Comparison of ENCODE assay signal across 22 mouse cellular contexts in the genomic region with DNA sequence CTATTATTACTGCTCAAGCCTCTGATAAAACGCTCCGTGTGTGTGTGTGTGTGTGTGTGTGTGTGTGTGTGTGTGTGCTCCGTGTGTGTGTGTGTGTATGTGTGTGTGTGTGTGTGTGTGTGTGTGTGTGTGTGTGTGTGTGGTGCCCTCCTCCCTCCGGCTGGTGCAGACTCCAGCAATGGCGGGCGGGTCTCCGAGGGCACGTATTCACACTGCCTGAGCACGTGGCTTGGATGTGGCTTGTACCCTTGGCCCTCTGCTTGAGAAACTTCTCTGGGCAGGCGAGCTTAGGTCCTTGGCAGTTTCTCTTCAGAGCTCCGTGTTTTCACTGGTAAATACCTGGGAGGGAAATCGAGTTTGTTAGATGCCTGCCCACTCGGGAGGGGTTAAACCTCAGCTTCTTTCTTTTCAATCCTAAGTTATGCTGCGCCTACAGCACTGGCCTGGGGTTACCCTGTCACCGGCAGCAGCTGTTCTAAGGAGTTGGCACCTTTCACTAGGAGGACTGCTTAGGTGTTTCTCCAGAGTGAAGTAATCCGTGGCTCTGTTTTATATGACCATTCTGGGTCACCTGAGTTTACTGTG. TPM values are rescaled to one million over a fixed set of nuclear protein-coding genes. Genes with fewer than 3 reads are reported as not detected.
DNase-seq lines count a peak whose midpoint lies in the region; ATAC-seq and TF ChIP-seq lines count a peak whose summit lies in the region.
"Had no signal": no experiment of that assay in that cellular context is flagged by ENCODE, and none has a peak within 500 bp of the region (broad histone marks: within the 10 kb centered on the region; RNA-seq: fewer than 3 reads in every experiment).

No protein-coding gene starts in this region.

- TF ChIP-seq POLR2A in heart, adult 2 months (IDR thresholded peaks at IDR 0.05; ENCODE audit: insufficient read depth, low read depth, low read length), result no peak
- no peak for TF ChIP-seq POLR2A in kidney, adult 2 months (IDR thresholded peaks at IDR 0.05; ENCODE audit: low read depth, low read length)
- no peak for TF ChIP-seq POLR2A in liver, adult 2 months (IDR thresholded peaks at IDR 0.05; ENCODE audit: extremely low read depth, insufficient read depth, low read length)
- TF ChIP-seq POLR2A in myocyte (IDR thresholded peaks at IDR 0.05; ENCODE audit: insufficient read length, low read depth), result no peak

- intact Hi-C loops in heart, adult 2 months (cut with DNase I), result no loop called here

- peaks cover 11 to 17% of the 10 kb centered on the region in 2 experiments for H3K4me1 ChIP-seq in heart, embryonic 14.5 days (ENCODE audit: control insufficient read depth in 2 of 2, insufficient read depth in 2 of 2, low read length in 2 of 2)
- H3K4me1 ChIP-seq in heart, adult 2 months (ENCODE audit: control insufficient read depth, insufficient read depth, low read length), result peaks cover 7% of the 10 kb centered on the region
- peaks cover 7% of the 10 kb centered on the region for H3K4me1 ChIP-seq in kidney, adult 2 months (ENCODE audit: control insufficient read depth, insufficient read depth, low read length)
- peaks cover 2% of the 10 kb centered on the region; the same call in 1 of the 2 replicates for H3K4me1 ChIP-seq in liver, adult 2 months (ENCODE audit: control insufficient read depth, insufficient read depth, low read length)
- H3K4me1 ChIP-seq in liver, embryonic 12.5 days, result peaks cover 7% of the 10 kb centered on the region

- H3K4me3 ChIP-seq in heart, embryonic 14.5 days (ENCODE audit: control insufficient read depth in 1 of 2, insufficient read depth in 1 of 2, low read depth in 1 of 2, low read length in 2 of 2), result no peak overlapping the region
- no peak overlapping the region for H3K4me3 ChIP-seq in heart, adult 2 months
- no peak overlapping the region for H3K4me3 ChIP-seq in kidney, adult 2 months (ENCODE audit: insufficient read depth, low read depth, low read length)
- H3K4me3 ChIP-seq in liver, adult 2 months (ENCODE audit: insufficient read depth, low read depth, low read length), result no peak overlapping the region
- no peak overlapping the region for H3K4me3 ChIP-seq in liver, embryonic 12.5 days
- H3K4me3 ChIP-seq in myocyte, result no peak overlapping the region
- H3K4me3 ChIP-seq: forebrain, embryonic 12.5 days; limb, embryonic 12.5 days; midbrain, embryonic 13.5 days; neural tube, embryonic 12.5 days had no signal

- no peaks in the 10 kb centered on the region for H3K36me3 ChIP-seq in heart, embryonic 14.5 days (ENCODE audit: control insufficient read depth, insufficient read depth, low read length)
- no peaks in the 10 kb centered on the region for H3K36me3 ChIP-seq in heart, adult 2 months (ENCODE audit: control insufficient read depth, insufficient read depth, low read length)
- no peaks in the 10 kb centered on the region for H3K36me3 ChIP-seq in kidney, adult 2 months (ENCODE audit: control insufficient read depth, insufficient read depth, low read length)
- H3K36me3 ChIP-seq in liver, adult 2 months (ENCODE audit: control insufficient read depth, insufficient read depth, low read length), result no peaks in the 10 kb centered on the region
- H3K36me3 ChIP-seq in liver, embryonic 12.5 days, result peaks cover 18% of the 10 kb centered on the region
- no peaks in the 10 kb centered on the region for H3K36me3 ChIP-seq in myocyte (ENCODE audit: control insufficient read depth, insufficient read depth)
- H3K36me3 ChIP-seq: forebrain, embryonic 12.5 days; limb, embryonic 12.5 days; midbrain, embryonic 13.5 days; neural tube, embryonic 12.5 days had no signal

- H3K9me3 ChIP-seq in heart, embryonic 14.5 days (ENCODE audit: control insufficient read depth, low read length), result no peaks in the 10 kb centered on the region
- H3K9me3 ChIP-seq in liver, embryonic 12.5 days (replicated peaks), result no peaks in the 10 kb centered on the region
- H3K9me3 ChIP-seq: forebrain, embryonic 12.5 days; limb, embryonic 12.5 days; midbrain, embryonic 13.5 days; neural tube, embryonic 12.5 days had no signal

- H3K27me3 ChIP-seq in heart, embryonic 14.5 days (ENCODE audit: control insufficient read depth, insufficient read depth, low read length), result peaks cover 10% of the 10 kb centered on the region; the same call in 1 of the 2 replicates
- no peaks in the 10 kb centered on the region; the same call in 1 of the 2 replicates for H3K27me3 ChIP-seq in heart, adult 2 months (ENCODE audit: control insufficient read depth, insufficient read depth, low read length)
- no peaks in the 10 kb centered on the region for H3K27me3 ChIP-seq in kidney, adult 2 months (replicated peaks; ENCODE audit: control insufficient read depth, insufficient read depth, low read length)
- H3K27me3 ChIP-seq in liver, adult 2 months (ENCODE audit: control insufficient read depth, insufficient read depth, low read length), result no peaks in the 10 kb centered on the region
- H3K27me3 ChIP-seq in liver, embryonic 12.5 days (replicated peaks), result peaks cover 30% of the 10 kb centered on the region
- peaks cover 27% of the 10 kb centered on the region for H3K27me3 ChIP-seq in myocyte (ENCODE audit: control insufficient read depth, insufficient read depth, insufficient read length)
- H3K27me3 ChIP-seq: Patski had no signal

- H3K9ac ChIP-seq in heart, embryonic 14.5 days (ENCODE audit: low read length), result no peak overlapping the region
- no peak overlapping the region for H3K9ac ChIP-seq in heart, adult 2 months (ENCODE audit: low read depth, low read length)
- no peak overlapping the region for H3K9ac ChIP-seq in liver, adult 2 months (ENCODE audit: low read depth, low read length)
- no peak overlapping the region for H3K9ac ChIP-seq in liver, embryonic 12.5 days
- H3K9ac ChIP-seq: forebrain, embryonic 12.5 days; limb, embryonic 12.5 days; liver, embryonic 14.5 days; lung, embryonic 14.5 days; midbrain, embryonic 13.5 days; neural tube, embryonic 12.5 days had no signal

- no peaks in the 10 kb centered on the region for H3K79me2 ChIP-seq in heart, adult 2 months (replicated peaks; ENCODE audit: control insufficient read depth, insufficient read depth, low read length)
- H3K79me2 ChIP-seq in liver, adult 2 months (ENCODE audit: control insufficient read depth, insufficient read depth, low read length), result peaks cover 3% of the 10 kb centered on the region; the same call in 1 of the 2 replicates
- no peaks in the 10 kb centered on the region for H3K79me2 ChIP-seq in myocyte (ENCODE audit: control insufficient read depth, insufficient read depth)

- WGBS in heart, embryonic 14.5 days, result 57% methylated on average over 15 of the region's 16 CpGs
- 39% methylated on average over 11 of the region's 16 CpGs for WGBS in heart, adult 2 months
- WGBS in kidney, adult 2 months, result 41% methylated on average over 14 of the region's 16 CpGs
- WGBS in liver, adult 2 months, result 79% methylated on average over 13 of the region's 16 CpGs
- WGBS in liver, embryonic 12.5 days (ENCODE audit: insufficient replicate concordance), result 77% methylated on average over 11 of the region's 16 CpGs

- no peak for TF ChIP-seq CTCF in heart, adult 2 months (IDR thresholded peaks at IDR 0.05)
- TF ChIP-seq CTCF in kidney, adult 2 months (conservative IDR thresholded peaks at IDR 0.05; ENCODE audit: insufficient read depth, insufficient read length, low read depth, low read length), result no peak
- TF ChIP-seq CTCF in liver, adult 2 months (IDR thresholded peaks at IDR 0.05; ENCODE audit: low read depth, low read length), result no peak

- DNase-seq in heart, adult 2 months, result no peak
- peak; percentile 40 for DNase-seq in kidney, adult 2 months
- no peak for DNase-seq in kidney, adult 11 months
- peak; percentile 49 for DNase-seq in liver, adult 2 months (ENCODE audit: extremely low read depth, low read depth, low spot score)
- DNase-seq in yolk sac, embryonic 10.5 days (ENCODE audit: low spot score), result no peak
- DNase-seq: adrenal gland, adult 2 months; B cell, adult 2 months; cerebellum, adult 11-12 months; cerebellum, postnatal 14 days; lung, embryonic 14.5 days; right cerebral cortex, postnatal 14 days had no signal

- no peak for ATAC-seq in heart, embryonic 14.5 days (ENCODE audit: insufficient number of reproducible peaks, insufficient read depth, low FRiP score, low read depth)
- ATAC-seq in liver, embryonic 12.5 days, result no peak
- ATAC-seq: hindbrain, postnatal 0 days; intestine, embryonic 16.5 days; midbrain, embryonic 13.5 days; Patski had no signal

- H3K4me2 ChIP-seq in heart, embryonic 14.5 days (ENCODE audit: low read length), result peak overlapping the region; percentile 41; the same call in 1 of the 2 replicates
- H3K4me2 ChIP-seq in liver, embryonic 12.5 days, result no peak overlapping the region
- peak overlapping the region; percentile 39 for H3K4me2 ChIP-seq in myocyte (ENCODE audit: low read depth)
- H3K4me2 ChIP-seq: forebrain, embryonic 12.5 days; limb, embryonic 12.5 days; lung, embryonic 14.5 days; midbrain, embryonic 13.5 days; neural tube, embryonic 12.5 days had no signal

- no peak overlapping the region for H3ac ChIP-seq in myocyte (ENCODE audit: control insufficient read depth, insufficient read length)

- peak overlapping the region in 1 of 2 experiments; percentile 44; a peak in 2 of 4 replicates for H3K27ac ChIP-seq in heart, embryonic 14.5 days (replicated peaks in 1 of 2; ENCODE audit: control insufficient read depth in 1 of 2, insufficient read depth in 1 of 2, low read depth in 2 of 2, low read length in 2 of 2)
- H3K27ac ChIP-seq in heart, adult 2 months, result no peak overlapping the region
- H3K27ac ChIP-seq in kidney, adult 2 months (ENCODE audit: insufficient read depth, low read depth, low read length), result no peak overlapping the region
- no peak overlapping the region for H3K27ac ChIP-seq in liver, adult 2 months (replicated peaks; ENCODE audit: insufficient read depth, low read depth, low read length)
- H3K27ac ChIP-seq in liver, embryonic 12.5 days, result no peak overlapping the region
- H3K27ac ChIP-seq: forebrain, embryonic 12.5 days; hindbrain, postnatal 0 days; limb, embryonic 12.5 days; liver, embryonic 14.5 days; midbrain, embryonic 13.5 days; neural tube, embryonic 12.5 days had no signal

- no peak for TF ChIP-seq EP300 in heart, adult 2 months (IDR thresholded peaks at IDR 0.05; ENCODE audit: insufficient read depth, low read depth, low read length)

RNA-seq across cellular contexts. Expression of gene Smagp, which starts 4.6 kb away (rescaled TPM):
- polyA plus RNA-seq in heart, embryonic 14.5 days (2014; fragmentation: Nextera tagmentation; extraction: Ambion mirVana), result 14.5 and 18.7 TPM in 2 replicates
- 10 to 100 TPM; 11.6 to 12.9 TPM for total RNA-seq in heart, adult 2 months (2021)
- 19.5 and 21.1 TPM in 2 replicates for polyA plus RNA-seq in heart, adult 2 months (2012; rRNA removed)
- 160 and 163 TPM in 2 replicates for polyA plus RNA-seq in kidney, adult 2 months (2012; rRNA removed)
- 13.0 and 14.9 TPM in 2 replicates for total RNA-seq in liver, adult 2 months (2014; rRNA removed)
- polyA plus RNA-seq in liver, adult 2 months (2012; rRNA removed), result 57.0 and 80.1 TPM in 2 replicates
- polyA plus RNA-seq in liver, embryonic 12.5 days (2016; fragmentation: Nextera tagmentation; extraction: Ambion mirVana), result 10.5 and 11.4 TPM in 2 replicates
- 2.0 TPM for polyA plus RNA-seq in myocyte (2012; fragmentation: generic; extraction: Trizol)

RNA-seq across cellular contexts. Expression of gene Dazap2, which starts 26.2 kb away (rescaled TPM):
- 253 and 254 TPM in 2 replicates for polyA plus RNA-seq in heart, embryonic 14.5 days (2014; fragmentation: Nextera tagmentation; extraction: Ambion mirVana)
- total RNA-seq in heart, adult 2 months (2021), result 100 to 1,000 TPM; 157 to 180 TPM
- polyA plus RNA-seq in heart, adult 2 months (2012; rRNA removed), result 486 and 542 TPM in 2 replicates
- polyA plus RNA-seq in kidney, adult 2 months (2012; rRNA removed), result 578 and 812 TPM in 2 replicates
- 50.3 and 60.2 TPM in 2 replicates for total RNA-seq in liver, adult 2 months (2014; rRNA removed)
- polyA plus RNA-seq in liver, adult 2 months (2012; rRNA removed), result 395 and 460 TPM in 2 replicates
- polyA plus RNA-seq in liver, embryonic 12.5 days (2016; fragmentation: Nextera tagmentation; extraction: Ambion mirVana), result 163 and 167 TPM in 2 replicates
- polyA plus RNA-seq in myocyte (2012; fragmentation: generic; extraction: Trizol), result 154 TPM

RNA-seq across cellular contexts. Expression of gene Bin2, which starts 28.0 kb away (rescaled TPM):
- 1.9 and 2.8 TPM in 2 replicates for polyA plus RNA-seq in heart, embryonic 14.5 days (2014; fragmentation: Nextera tagmentation; extraction: Ambion mirVana)
- total RNA-seq in heart, adult 2 months (2021), result 1 to 10 TPM; 1.6 to 2.0 TPM
- polyA plus RNA-seq in heart, adult 2 months (2012; rRNA removed), result 1.3 and 3.0 TPM in 2 replicates
- polyA plus RNA-seq in kidney, adult 2 months (2012; rRNA removed), result 1.7 and 4.7 TPM in 2 replicates
- total RNA-seq in liver, adult 2 months (2014; rRNA removed), result 1.0 and 4.0 TPM in 2 replicates
- polyA plus RNA-seq in liver, adult 2 months (2012; rRNA removed), result 1.4 and 4.0 TPM in 2 replicates
- 40.5 and 40.6 TPM in 2 replicates for polyA plus RNA-seq in liver, embryonic 12.5 days (2016; fragmentation: Nextera tagmentation; extraction: Ambion mirVana)
- polyA plus RNA-seq in myocyte (2012; fragmentation: generic; extraction: Trizol), result not detected
- polyA plus RNA-seq: Patski had no signal

RNA-seq across cellular contexts. Expression of gene Pou6f1, which starts 41.5 kb away (rescaled TPM):
- polyA plus RNA-seq in heart, embryonic 14.5 days (2014; fragmentation: Nextera tagmentation; extraction: Ambion mirVana), result 7.1 and 8.2 TPM in 2 replicates
- 10 to 100 TPM in 1 of 2 experiments, 1 to 10 TPM in 1; 8.0 to 11.5 TPM for total RNA-seq in heart, adult 2 months (2021)
- 13.7 and 15.7 TPM in 2 replicates for polyA plus RNA-seq in heart, adult 2 months (2012; rRNA removed)
- polyA plus RNA-seq in kidney, adult 2 months (2012; rRNA removed), result 28.5 and 30.4 TPM in 2 replicates
- total RNA-seq in liver, adult 2 months (2014; rRNA removed), result 1.9 and 2.0 TPM in 2 replicates
- 3.1 and 5.5 TPM in 2 replicates for polyA plus RNA-seq in liver, adult 2 months (2012; rRNA removed)
- polyA plus RNA-seq in liver, embryonic 12.5 days (2016; fragmentation: Nextera tagmentation; extraction: Ambion mirVana), result 0.41 and 0.45 TPM in 2 replicates
- 7.7 TPM for polyA plus RNA-seq in myocyte (2012; fragmentation: generic; extraction: Trizol)

RNA-seq across cellular contexts. Expression of gene Cela1, which starts 46.4 kb away (rescaled TPM):
- polyA plus RNA-seq in heart, embryonic 14.5 days (2014; fragmentation: Nextera tagmentation; extraction: Ambion mirVana), result 1.1 and 2.0 TPM in 2 replicates
- 1 to 10 TPM in 1 of 2 experiments, under 1 TPM in 1; 0.78 to 1.0 TPM for total RNA-seq in heart, adult 2 months (2021)
- 1.3 and 1.7 TPM in 2 replicates for polyA plus RNA-seq in heart, adult 2 months (2012; rRNA removed)
- 418 and 456 TPM in 2 replicates for polyA plus RNA-seq in kidney, adult 2 months (2012; rRNA removed)
- total RNA-seq in liver, adult 2 months (2014; rRNA removed), result 54.6 and 199 TPM in 2 replicates
- 58.3 and 69.1 TPM in 2 replicates for polyA plus RNA-seq in liver, adult 2 months (2012; rRNA removed)
- 8.7 and 11.0 TPM in 2 replicates for polyA plus RNA-seq in liver, embryonic 12.5 days (2016; fragmentation: Nextera tagmentation; extraction: Ambion mirVana)
- polyA plus RNA-seq in myocyte (2012; fragmentation: generic; extraction: Trizol), result 23.5 TPM
- polyA plus RNA-seq: forebrain, embryonic 12.5 days had no signal

Comparison
In these comparisons a context has a peak if more than half of its experiments do, and no peak if none do; other contexts are left out.
1. DNase-seq: peak in kidney, adult 2 months (single experiment) and liver, adult 2 months (single experiment); none in heart, adult 2 months (0 of 2), kidney, adult 11 months (single experiment) and yolk sac, embryonic 10.5 days (single experiment).